In the genomic region with DNA sequence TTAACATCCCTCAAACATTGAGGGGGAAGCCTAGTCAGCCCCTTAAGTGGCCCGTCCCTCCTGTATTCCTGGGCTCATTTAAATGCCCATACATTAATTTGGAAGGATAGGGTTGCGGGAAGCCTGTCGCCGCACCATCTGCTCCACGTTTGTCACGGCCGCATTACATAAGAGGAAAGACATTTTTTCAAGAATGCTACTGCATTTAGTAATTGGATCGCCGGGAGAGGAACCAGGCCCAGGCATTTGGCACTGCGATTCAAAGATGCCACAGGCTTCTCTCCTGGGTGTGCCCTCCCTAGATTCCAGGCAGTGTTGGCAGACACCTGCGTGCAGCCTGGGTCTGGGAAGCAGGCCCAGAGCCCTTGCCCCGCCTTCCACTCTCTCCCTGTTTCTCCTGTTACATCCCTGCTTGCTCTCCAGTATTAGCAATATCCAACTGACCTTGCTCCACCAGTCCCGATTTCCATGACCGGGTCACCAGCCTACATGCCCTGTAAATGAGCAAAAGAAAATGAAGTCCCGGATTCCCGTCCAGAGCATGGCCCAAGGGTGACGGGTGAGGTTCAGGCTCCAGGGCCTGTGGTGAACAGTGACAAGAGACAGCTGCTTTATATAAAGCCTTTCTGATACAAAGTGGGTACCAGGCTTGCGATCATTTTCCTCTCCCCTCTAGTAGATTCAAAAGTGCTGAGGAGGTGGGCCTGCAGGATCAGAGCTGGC, we compare ENCODE assay signal across 8 mouse cellular contexts. TPM values are rescaled to one million over a fixed set of nuclear protein-coding genes. Genes with fewer than 3 reads are reported as not detected.
DNase-seq lines count a peak whose midpoint lies in the region; ATAC-seq and TF ChIP-seq lines count a peak whose summit lies in the region.
"Had no signal": no experiment of that assay in that cellular context is flagged by ENCODE, and none has a peak within 500 bp of the region (broad histone marks: within the 10 kb centered on the region; RNA-seq: fewer than 3 reads in every experiment).

No protein-coding gene starts in this region.

- peak overlapping the region; percentile 1 for H3K27ac ChIP-seq in forebrain, embryonic 14.5 days (ENCODE audit: low read depth, low read length)
- H3K27ac ChIP-seq in hindbrain, embryonic 13.5 days = peak overlapping the region; percentile 44
- H3K27ac ChIP-seq: liver, embryonic 15.5 days had no signal

- peak; percentile 23 for ATAC-seq in Patski
- peak; percentile 80 for ATAC-seq in forebrain, embryonic 14.5 days
- ATAC-seq in hindbrain, embryonic 13.5 days (ENCODE audit: low FRiP score) = 0 out of 2 replicates have a peak, but pooled peaks have one; percentile 21

- H3K27me3 ChIP-seq in E14TG2a.4 (ENCODE audit: insufficient read depth, low read length) (no peaks in the 10 kb centered on the region), Patski (no peaks in the 10 kb centered on the region)
- no peaks in the 10 kb centered on the region for H3K27me3 ChIP-seq in forebrain, embryonic 14.5 days (replicated peaks; ENCODE audit: control insufficient read depth, insufficient read depth, low read length)
- peaks cover 9% of the 10 kb centered on the region; the same call in 1 of the 2 replicates for H3K27me3 ChIP-seq in hindbrain, embryonic 13.5 days

- no peak for TF ChIP-seq CTCF in E14TG2a.4 (conservative IDR thresholded peaks at IDR 0.05; ENCODE audit: low read length)
- no peak for TF ChIP-seq CTCF in Patski (IDR thresholded peaks at IDR 0.05)

- POLR2A ChIA-PET in Patski (lab: Charles Lee) = no interaction called here

- no peak overlapping the region for H3K9ac ChIP-seq in forebrain, embryonic 14.5 days (ENCODE audit: low read length)
- H3K9ac ChIP-seq in hindbrain, embryonic 13.5 days = peak overlapping the region; percentile 30; the same call in 1 of the 2 replicates
- H3K9ac ChIP-seq: liver, embryonic 15.5 days had no signal

- WGBS in forebrain, embryonic 14.5 days = 46% methylated on average over 18 of the region's 18 CpGs
- 35% methylated on average over 18 of the region's 18 CpGs for WGBS in hindbrain, embryonic 13.5 days

- peak overlapping the region; percentile 41; the same call in 1 of the 2 replicates for H3K4me3 ChIP-seq in E14TG2a.4 (replicated peaks; ENCODE audit: low read length)
- no peak overlapping the region for H3K4me3 ChIP-seq in forebrain, embryonic 14.5 days (ENCODE audit: low read depth, low read length)
- H3K4me3 ChIP-seq in hindbrain, embryonic 13.5 days = no peak overlapping the region
- H3K4me3 ChIP-seq: liver, embryonic 15.5 days had no signal

- no peaks in the 10 kb centered on the region for H3K36me3 ChIP-seq in E14TG2a.4 (ENCODE audit: insufficient read depth, low read length)
- no peaks in the 10 kb centered on the region for H3K36me3 ChIP-seq in forebrain, embryonic 14.5 days (ENCODE audit: control insufficient read depth, insufficient read depth, low read length)
- no peaks in the 10 kb centered on the region for H3K36me3 ChIP-seq in hindbrain, embryonic 13.5 days
- H3K36me3 ChIP-seq: liver, embryonic 15.5 days had no signal

- CTCF ChIA-PET in Patski (lab: Charles Lee) = interaction anchor here (0.8 kb wide), 1 partner anchor 8 kb away, joined by 3 read pairs; no protein-coding TSS in a partner anchor

- in situ Hi-C loops in Patski (cut with MboI; ENCODE audit: low pct_unique_long_range_greater_than_20kb) = no loop called here

- DNase-seq in Patski (ENCODE audit: low read depth, low spot score) = no peak
- DNase-seq in forebrain, embryonic 14.5 days (ENCODE audit: low spot score) = peak; percentile 82
- DNase-seq in mesoderm, embryonic 11.5 days (ENCODE audit: low read depth, low spot score) = peak; percentile 69
- no peak for DNase-seq in kidney, postnatal 10 days
- DNase-seq in urinary bladder, postnatal 25 days (ENCODE audit: low spot score) = no peak

- H3K4me1 ChIP-seq in E14TG2a.4 (replicated peaks; ENCODE audit: low read depth, low read length) = peaks cover 58% of the 10 kb centered on the region
- peaks cover 12% of the 10 kb centered on the region for H3K4me1 ChIP-seq in forebrain, embryonic 14.5 days (ENCODE audit: control insufficient read depth, insufficient read depth, low read length)
- peaks cover 24% of the 10 kb centered on the region for H3K4me1 ChIP-seq in hindbrain, embryonic 13.5 days (replicated peaks)
- H3K4me1 ChIP-seq: liver, embryonic 15.5 days had no signal

- peaks cover 3% of the 10 kb centered on the region; the same call in 1 of the 2 replicates for H3K9me3 ChIP-seq in E14TG2a.4 (ENCODE audit: low read length)
- no peaks in the 10 kb centered on the region for H3K9me3 ChIP-seq in forebrain, embryonic 14.5 days (replicated peaks; ENCODE audit: control insufficient read depth, low read length)
- H3K9me3 ChIP-seq in hindbrain, embryonic 13.5 days = no peaks in the 10 kb centered on the region
- H3K9me3 ChIP-seq: liver, embryonic 15.5 days had no signal

- H3K4me2 ChIP-seq in forebrain, embryonic 14.5 days (ENCODE audit: low read length) = no peak overlapping the region
- no peak overlapping the region for H3K4me2 ChIP-seq in hindbrain, embryonic 13.5 days
- H3K4me2 ChIP-seq: liver, embryonic 15.5 days had no signal

RNA-seq across cellular contexts. Expression of a gene that starts 16.9 kb away (rescaled TPM):
- 30.2 TPM for polyA plus RNA-seq in Patski (2021)
- 4.9 and 5.9 TPM in 2 replicates for polyA plus RNA-seq in forebrain, embryonic 14.5 days (2014; fragmentation: Nextera tagmentation; extraction: Ambion mirVana)
- polyA plus RNA-seq in hindbrain, embryonic 13.5 days (2015; fragmentation: Nextera tagmentation; extraction: Ambion mirVana) = 6.5 and 7.8 TPM in 2 replicates

Comparison
In these comparisons a context has a peak if more than half of its experiments do, and no peak if none do; other contexts are left out.
1. ATAC-seq: peak in every context shown above with its lines; median percentile 80 in forebrain, embryonic 14.5 days; 23 in Patski; 21 in hindbrain, embryonic 13.5 days.
2. DNase-seq: peak in forebrain, embryonic 14.5 days (single experiment) and mesoderm, embryonic 11.5 days (single experiment); none in Patski (single experiment), kidney, postnatal 10 days (single experiment) and urinary bladder, postnatal 25 days (single experiment).